Mouse (Mus musculus): ENCODE results near the gene Smap2. TPM values are rescaled to one million over a fixed set of nuclear protein-coding genes. Genes with fewer than 3 reads are reported as not detected.

Smap2 gene
- total RNA-seq, 2 experiments from 2014 or later, result 16.1 to 16.3 TPM

GRCm38 (mm10) chr4:120925386-120925785 lies 91.7 kb downstream of the Smap2 start:
- intact Hi-C loops (cut with DNase I; ENCODE audit: low total_unique reads), result no loop called here
- DNase-seq, result peak; percentile 15

GRCm38 (mm10) chr4:120924554-120925299 lies 92.3 kb downstream of the Smap2 start, which contains the start of gene Exo5:
Gene Exo5 (minus strand): TSS chr4:120925017.
- intact Hi-C loops (cut with DNase I; ENCODE audit: low total_unique reads), result no loop called here
- peak; percentile 95 for DNase-seq

DNA sequence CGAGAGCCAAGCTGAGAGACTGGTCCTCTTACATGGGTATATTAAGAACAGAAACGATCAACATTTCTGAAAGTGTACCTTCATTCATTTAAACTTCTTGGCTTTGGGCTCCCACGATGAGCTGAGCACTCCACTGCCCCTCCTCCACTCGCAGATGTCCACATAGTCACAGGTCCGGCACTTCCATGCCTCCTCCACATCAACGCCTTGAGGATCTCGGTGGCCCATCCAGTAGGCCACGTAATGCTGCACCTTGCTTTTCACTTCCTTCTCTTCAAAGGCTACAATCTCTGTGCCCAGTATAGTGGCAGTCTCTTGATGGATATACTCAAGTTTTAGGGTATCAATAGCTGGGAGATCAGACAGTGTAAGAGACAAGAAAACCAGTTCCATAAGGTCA lies 95.6 kb downstream of the Smap2 start:
- no peak for DNase-seq
- intact Hi-C loops (cut with DNase I; ENCODE audit: low total_unique reads), result no loop called here

Small RNA genes lying within 50 kb of the gene (microRNA-seq; reads per million reads assigned to microRNA genes)
- gene Mir7015, result 0 reads per million in 2 experiments

Other genes with a start within 250 kb of the Smap2 start
- 10 to 100 TPM; 43.7 to 44.3 TPM for gene Nfyc, start 185.7 kb downstream of the Smap2 start, total RNA-seq (2021)
- under 1 TPM in 1 of 2 experiments, not detected in 1; 0.06 TPM for gene Rims3, start 162.4 kb downstream of the Smap2 start, total RNA-seq (2021)
- gene Exo5, start 92.2 kb downstream of the Smap2 start, total RNA-seq (2021), result 1 to 10 TPM; 2.8 to 3.9 TPM
- 1 to 10 TPM; 1.1 to 1.3 TPM for gene Zfp69, start 65.5 kb downstream of the Smap2 start, total RNA-seq (2021)
- gene Col9a2, start 22.1 kb upstream of the Smap2 start, total RNA-seq (2021), result under 1 TPM; 0.60 to 0.84 TPM
- gene Zmpste24, start 81.0 kb upstream of the Smap2 start, total RNA-seq (2021), result 10 to 100 TPM; 17.2 to 20.1 TPM
- gene Tmco2, start 92.0 kb upstream of the Smap2 start, total RNA-seq (2021), result not detected
- gene Rlf, start 197.8 kb upstream of the Smap2 start, total RNA-seq (2021), result 10 to 100 TPM; 10.4 TPM